Mouse (Mus musculus): Measurements from ENCODE around the gene Wdr62.
"Not testable (repeated sequence)": the region's sequence is repeated elsewhere in the genome, so short reads cannot be mapped to it uniquely, and the experiment has no call there.

The Wdr62 gene

DNA sequence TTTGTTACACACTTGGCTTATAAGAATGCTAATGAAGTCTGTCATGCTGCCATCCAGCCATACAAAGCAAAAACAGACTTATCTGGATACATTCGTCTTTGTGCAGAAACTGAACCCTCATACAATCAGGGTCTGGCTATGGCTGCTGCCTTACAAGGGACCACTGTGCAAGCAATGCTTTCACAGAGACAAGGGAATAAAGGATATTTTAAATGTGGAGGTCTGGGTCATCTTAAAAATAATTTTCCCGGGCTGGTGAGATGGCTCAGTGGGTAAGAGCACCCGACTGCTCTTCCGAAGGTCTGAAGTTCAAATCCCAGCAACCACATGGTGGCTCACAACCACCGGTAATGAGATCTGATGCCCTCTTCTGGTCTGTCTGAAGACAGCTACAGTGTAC, 73.9 kb downstream of the Wdr62 start:
- in situ Hi-C loops (cut with MseI, MboI), result not testable (repeated sequence)

DNA sequence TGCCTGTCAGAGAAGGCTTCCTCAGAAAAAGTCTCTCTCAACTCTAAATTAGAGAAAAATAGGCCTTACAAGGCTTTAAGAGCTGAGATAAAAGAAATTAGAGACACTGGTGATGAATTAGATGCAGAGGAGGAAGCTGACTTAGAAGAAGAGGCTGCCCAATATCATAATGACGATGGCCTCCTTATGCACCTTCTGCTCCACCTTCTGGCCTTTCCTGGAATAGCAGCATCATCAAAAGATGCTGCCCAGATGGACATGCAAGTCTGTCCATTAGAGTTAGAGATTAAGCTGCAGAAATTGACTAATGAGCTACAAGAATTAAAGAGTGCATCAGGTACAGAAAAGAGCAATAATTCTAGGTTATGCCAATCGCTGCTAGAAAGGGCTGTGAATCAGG, 74.8 kb downstream of the Wdr62 start:
- in situ Hi-C loops (cut with MseI, MboI), result no loop called here

DNA sequence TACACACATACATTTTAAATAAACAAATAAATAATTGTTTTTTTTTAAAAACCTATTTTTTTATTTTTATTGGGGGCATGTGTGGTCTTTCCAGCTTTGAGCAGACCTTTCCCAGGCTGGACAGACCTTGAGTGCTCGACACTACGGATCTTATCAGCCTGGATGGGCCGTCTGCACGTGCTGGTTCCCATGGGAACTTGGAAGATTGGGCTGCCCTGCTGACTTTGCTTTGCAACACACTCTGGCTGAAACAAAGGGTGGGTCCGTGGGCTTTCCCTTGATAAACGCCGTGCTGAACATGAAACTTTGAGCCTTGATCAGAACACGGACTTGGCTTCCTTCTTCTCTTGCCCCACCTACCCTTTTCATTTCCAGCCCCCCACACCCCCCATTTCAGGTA, 75.8 kb downstream of the Wdr62 start:
- in situ Hi-C loops (cut with MseI, MboI), result no loop called here

DNA sequence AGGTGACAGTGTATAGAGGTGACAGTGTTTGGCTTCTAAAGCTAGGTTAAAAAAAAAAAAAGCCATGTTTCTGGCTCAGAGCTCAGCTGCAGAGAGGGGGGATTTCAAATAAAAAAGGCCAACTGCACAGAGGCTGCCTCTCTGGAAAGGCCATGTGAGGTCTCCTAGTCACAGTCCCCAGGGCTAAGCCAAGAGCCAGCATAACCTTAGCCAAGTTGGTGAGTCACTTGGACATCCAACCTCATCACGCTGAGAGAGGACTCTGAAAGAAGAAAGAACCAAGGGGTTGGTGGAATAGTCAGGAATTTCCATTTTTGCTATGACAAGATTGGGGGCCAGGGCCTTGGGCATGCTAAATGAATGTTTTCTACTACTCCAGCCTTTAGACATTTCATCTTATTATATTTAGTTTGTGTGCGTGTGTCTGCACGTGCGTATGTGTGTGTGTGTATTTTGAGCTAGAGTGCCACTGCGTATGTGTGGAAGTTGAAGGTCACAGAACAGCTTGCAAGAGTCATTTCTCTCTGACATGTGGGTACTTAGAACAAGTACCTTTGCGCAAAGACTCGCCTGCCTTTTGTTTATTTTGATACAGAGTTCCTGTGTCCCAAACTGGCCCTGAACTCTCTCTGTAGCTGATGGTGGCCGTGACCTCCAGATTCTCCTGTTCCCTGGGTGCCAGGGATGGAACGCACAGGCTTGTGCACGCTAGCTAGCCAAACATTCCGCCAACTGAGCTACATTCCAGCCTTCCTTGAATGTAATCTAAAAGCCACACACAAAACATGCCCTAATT, 77.1 kb downstream of the Wdr62 start:
- in situ Hi-C loops (cut with MseI, MboI), result no loop called here

DNA sequence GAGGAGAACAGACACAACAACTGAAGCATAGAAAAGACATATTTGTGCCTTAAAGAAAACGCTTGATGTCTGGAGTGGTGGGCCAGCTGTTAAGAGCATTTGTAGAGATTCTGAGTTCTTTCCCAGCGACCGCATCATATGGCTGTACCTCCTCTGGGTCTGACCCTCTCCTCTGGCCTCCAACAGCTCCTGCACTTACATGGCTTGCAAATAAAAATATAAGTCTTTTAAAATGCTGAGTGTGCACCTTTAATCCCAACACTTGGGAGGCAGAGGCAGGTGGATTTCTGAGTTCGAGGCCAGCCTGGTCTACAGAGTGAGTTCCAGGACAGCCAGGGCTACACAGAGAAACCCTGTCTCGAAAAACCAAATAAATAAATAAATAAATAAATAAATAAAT, 79.6 kb downstream of the Wdr62 start:
- in situ Hi-C loops (cut with MseI, MboI), result not testable (repeated sequence)

DNA sequence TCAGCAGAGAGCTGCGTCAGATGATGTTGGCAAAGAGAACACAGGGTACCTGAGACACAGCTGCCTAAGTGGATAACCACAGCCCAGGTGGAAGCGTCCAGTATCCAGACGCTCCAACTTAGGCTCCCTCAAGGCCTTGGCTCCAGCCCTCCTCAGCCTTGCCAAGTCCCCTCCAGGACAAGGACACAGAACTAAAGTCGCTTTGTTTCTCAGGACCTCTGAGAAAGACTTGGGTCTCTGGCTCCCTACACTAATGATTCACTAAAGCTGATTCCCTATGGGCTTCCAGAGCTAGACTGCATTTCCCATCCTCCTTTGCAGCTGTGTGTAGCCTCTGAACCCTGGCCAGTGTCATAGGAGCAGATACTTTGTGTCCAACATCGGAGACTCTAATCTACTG, 80.0 kb downstream of the Wdr62 start:
- in situ Hi-C loops (cut with MseI, MboI), result no loop called here

DNA sequence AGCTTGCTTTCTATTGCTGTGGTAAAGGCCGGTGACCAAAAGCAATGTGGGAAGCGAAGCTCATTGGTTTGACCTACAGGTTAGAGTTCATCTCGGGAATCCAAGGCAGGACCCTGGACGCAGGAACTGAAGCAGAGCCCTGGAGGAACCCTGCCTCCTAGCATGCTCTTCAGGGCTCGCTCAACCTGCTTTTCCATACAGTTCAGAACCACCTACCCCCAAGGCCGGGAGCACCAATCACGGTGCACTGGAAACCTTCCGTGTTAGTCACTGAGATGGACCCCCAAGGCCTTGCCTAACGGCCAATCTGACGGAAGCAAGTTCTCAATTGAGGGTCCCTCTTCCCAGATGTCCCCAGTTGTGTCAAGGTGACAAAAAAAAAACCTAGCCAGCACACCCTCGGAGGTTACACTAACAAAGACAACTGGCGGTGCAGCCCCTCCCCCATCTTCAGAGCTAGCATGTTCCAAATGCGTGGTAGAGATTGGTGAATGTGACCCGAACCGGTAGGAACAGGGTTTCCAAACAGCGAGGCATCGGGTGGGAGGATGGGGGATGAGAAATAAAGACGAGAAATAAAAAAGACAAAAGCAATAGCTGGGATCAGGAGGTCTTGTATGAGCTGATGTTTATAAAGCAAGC, 80.6 kb downstream of the Wdr62 start:
- in situ Hi-C loops (cut with MseI, MboI), result no loop called here

DNA sequence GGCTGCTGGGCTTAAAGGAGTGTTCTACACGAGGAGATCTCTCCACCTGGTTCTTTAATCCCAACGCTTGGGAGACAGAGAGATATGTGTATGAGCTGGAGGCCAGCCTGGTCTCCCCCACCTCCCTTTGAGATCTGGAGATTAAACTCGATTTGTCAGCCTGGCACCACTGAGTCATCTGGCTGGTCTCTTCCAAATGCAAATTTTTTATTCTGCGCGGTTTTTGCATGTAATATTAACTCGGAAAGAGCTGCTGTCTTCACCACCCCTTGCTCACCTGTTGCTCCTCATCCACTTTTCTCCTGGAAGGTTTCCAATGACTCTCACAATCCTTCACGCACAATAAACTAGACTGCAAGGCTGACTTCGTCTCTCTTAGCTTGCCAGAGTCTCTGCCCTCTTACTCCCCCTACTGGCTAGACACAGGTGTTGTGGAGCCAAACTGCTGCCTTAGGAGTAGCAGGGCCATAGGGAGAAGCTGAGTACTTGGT, 81.7 kb downstream of the Wdr62 start, which contains the start of gene Capns1:
Gene Capns1 (minus strand): TSS at position 331 of the 491 bp plus-strand sequence.
- in situ Hi-C loops (cut with MseI, MboI), result no loop called here

DNA sequence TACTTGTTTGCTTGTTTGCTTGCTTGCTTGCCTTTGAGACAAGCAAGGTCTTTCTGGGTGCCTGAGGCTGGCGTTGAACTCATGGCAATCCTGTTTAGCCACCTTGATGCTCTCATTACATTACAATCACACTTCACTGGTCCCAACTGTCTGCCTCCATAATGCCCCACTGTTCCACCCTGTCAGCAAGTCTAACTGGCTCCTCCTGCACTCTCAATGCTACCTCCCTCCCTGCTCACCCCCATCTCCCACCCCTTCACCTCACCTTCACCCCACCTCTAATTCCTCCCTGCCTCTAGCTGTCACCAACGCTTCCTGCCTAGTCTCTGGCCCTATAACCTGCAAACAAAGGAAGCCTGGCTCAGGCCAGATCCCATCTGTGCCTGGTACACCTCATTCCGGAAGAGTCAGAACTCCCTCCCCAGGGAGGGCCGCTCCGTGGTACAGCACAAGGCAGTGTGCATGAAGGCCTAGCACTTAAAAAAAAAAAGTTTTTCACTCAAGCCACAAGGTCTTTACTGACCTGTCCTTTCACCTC, 82.6 kb downstream of the Wdr62 start:
- in situ Hi-C loops (cut with MseI, MboI), result no loop called here

DNA sequence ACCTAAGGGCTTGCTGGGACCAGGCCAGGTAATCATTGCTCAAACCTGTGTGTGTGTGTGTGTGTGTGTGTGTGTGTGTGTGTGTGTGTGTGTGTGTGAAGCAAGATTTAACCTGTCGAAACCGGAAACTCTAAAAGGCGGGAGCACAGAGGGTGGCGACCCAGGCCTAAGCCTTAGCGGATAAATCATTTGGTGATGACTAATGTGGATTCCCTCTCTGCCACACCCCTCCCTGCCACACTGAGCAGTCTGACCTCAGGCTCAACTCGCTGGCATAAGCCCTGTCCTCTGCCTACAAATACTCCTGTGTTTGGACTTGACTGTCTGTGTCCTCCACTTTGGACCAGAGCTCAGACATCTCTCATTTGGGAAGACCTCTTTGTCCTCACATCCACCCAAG, 84.0 kb downstream of the Wdr62 start:
- in situ Hi-C loops (cut with MseI, MboI), result no loop called here

DNA sequence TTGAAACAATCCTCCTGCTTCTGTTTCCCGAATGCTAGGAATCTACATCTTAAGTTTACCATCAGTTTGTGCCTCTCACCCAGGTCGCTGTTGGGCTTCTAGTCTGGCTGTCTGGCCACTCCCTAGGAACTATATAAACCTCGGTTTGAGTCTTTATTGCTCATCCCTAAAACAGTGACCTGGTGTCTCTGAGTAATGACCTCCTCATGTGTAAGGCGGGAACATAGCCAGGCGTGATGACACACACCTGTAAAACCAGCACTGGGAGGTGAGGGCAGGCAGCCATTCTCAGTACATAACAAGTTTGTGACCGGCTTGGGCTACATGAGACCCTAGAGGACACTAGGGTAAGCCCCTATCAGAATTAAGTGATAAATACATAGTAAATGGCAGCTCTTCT, 84.8 kb downstream of the Wdr62 start:
- in situ Hi-C loops (cut with MseI, MboI), result no loop called here

DNA sequence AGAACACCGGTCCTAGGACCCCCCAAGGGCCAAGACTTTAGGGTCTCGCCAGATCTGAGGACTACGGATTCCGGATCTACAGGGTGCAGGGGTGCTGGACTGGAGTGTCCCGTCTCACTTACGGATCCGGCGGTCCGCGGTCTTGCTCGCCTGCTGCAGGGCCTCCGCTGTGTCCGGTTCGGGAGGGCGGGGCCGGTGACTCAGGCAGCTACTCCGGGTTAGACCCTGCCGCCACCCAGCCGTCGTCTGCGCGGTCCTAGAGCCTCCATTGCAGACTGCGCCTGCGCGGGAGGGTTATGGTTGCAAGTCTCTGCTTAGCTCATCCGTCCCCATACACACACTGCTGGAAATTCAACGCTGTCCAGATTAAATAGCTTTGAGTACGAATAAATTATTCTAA, 85.3 kb downstream of the Wdr62 start:
- in situ Hi-C loops (cut with MseI, MboI), result no loop called here

DNA sequence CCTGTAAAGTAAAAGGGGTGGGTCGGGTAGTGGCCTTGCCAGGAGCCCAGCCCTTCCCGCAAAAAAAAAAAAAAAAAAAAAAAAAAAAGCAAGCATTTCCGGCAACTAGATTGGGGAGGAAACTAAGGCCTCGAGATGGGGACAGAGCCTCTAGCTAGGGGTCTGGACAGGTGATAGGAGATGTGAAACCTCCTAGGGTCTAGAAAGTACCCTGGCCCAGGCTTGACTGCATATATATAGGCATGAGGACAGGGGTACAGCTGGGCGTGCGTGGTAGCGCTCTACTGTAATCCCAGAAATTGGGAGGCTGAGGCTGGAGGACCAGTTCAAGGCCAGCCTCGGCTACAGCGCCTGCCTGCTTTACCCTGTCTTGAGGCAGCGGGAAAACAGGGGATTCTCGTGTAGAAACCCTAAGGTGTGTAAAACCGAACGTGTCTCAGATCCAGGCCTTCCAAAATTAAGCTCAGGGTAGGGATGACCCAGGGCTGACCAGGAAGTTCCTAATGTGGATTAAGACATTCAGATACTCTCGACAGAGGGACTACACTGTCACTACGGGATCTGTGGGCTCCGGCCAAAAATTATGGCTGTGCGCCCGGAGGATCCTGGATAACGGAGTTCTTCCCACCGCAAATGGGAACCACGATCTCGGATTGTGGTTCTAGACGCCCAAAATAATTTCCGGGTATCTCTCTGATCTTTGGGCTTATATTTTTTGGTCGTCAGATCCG, 86.0 kb downstream of the Wdr62 start:
- in situ Hi-C loops (cut with MseI, MboI), result no loop called here

DNA sequence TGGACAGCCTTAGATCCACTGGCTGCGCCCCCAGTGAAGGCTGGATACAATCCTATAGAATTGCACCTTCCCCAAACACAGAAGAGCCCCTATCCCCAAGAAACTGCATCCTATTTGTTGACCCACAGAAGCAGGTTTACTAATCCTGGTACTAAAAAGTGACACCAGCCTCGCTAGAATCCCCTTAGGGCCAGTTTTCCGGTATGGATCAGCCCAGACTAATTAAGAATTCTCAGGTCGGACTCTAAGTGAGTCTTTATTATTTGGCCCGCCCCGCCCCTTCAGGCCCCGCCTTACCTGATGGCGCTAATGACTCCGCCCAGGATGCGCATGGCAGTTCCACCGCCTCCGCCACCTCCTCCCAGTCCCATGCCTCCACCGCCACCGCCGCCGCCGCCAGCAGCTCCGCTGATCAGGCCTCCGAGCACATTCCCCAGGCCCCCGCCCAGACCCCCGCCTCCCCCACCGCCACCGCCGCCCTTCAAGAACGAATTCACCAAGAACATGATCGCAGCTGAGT, 86.6 kb downstream of the Wdr62 start:
- in situ Hi-C loops (cut with MseI, MboI), result no loop called here

DNA sequence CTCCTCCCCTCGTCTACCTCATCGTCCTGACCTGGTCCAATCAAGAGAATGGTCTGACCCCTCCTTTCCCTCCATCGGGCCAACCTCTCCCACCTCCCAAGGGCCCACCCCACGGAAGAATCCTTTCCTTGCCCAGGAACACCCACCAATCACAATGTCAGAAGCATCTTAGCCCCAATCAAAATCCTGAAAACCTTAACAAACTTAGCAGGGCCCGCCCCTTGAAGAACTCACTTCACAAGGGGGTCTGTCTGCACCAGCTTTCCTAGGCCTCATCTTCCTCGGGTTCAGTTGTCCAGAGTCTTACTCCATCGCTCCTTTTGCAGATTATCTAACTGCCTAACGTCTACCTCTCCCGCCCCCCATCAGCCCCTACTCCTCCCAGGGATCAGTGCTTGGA, 87.2 kb downstream of the Wdr62 start:
- in situ Hi-C loops (cut with MseI, MboI), result no loop called here

DNA sequence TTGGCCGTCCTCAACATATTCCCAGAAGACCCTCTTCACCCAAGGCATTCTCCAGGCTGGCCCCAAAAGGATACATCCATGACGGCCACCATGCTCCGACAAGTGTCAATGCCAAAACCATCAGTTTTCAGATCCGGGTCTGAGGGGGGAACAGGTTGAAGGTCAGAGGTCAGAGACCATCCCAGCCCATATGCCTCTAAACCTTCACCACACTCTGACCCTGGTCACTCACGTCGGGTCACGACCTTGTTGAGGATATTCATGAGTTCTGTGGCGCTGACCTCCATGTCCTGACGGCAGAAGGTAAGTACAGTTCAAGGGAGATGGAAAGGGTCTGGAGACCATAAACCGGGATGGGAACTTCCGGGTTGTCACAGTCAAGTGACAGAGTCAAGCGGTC, 88.1 kb downstream of the Wdr62 start:
- in situ Hi-C loops (cut with MseI, MboI), result no loop called here
